Mouse (Mus musculus) testis, postnatal 14 days (tissue): ENCODE data around the gene Arhgap15.

Experiments used
- DNase-seq: peaks from one replicate; pipeline ENCODE4 v3.0.0; 2021; ENCODE audit warnings: low spot score

Gene Arhgap15

DNA sequence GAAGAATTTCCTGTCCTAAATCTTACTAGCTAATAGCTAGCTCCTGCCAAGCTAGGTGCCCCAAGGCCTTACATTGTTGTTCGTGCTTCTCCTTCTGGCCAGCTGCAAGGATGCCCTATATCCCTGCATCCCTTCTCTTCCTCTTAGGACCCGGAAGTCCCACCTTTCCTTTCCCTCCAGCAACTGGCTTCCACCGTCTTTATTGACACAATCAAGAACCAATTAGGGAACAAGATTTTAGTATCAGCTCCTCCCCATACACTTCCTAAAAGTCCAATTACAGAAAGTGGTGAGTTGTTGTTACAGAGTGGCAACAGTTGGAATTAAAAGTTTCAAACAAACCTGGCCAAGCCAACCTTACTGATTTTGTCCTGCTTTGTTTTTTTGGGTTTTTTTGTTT lies 183.1 kb downstream of the Arhgap15 start:
- DNase-seq, result peak; percentile 71

DNA sequence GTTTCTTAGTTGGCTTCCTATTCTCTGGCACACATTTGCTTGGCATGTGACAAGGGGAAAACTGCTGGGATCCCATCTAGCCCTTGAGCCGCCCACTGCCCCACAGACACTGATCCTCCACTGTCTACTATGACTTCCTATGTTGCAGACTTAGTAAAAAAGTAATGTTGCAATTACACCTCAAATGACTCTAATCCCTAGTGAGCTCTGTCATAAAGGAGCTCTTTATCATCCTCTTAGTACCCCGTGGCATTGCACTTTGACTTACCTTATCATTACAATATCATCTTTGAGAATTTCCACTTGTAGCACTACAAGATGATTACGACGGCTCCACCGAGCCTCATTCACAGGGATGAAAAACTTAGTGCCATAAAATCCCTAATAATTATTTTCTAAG lies 190.6 kb downstream of the Arhgap15 start:
- no peak for DNase-seq

DNA sequence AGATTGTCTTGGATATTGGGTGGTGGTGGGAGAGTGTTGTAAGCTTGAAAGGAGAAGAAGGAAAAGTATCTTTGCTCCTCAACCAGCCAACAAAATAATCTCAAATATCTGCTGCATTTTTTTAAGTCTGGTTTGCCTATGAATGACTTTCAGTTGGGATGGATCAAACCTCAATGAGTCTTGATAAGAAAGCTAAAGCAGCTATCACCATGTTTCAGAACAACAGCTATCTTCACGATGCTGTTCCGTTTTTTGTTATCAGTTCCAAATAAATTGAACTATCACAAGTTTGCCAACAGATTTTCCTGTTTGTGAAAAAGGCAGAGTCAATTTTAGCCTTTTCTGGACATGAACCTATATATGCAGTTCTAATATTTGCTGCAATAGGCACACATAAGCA lies 197.1 kb downstream of the Arhgap15 start:
- DNase-seq, result no peak

DNA sequence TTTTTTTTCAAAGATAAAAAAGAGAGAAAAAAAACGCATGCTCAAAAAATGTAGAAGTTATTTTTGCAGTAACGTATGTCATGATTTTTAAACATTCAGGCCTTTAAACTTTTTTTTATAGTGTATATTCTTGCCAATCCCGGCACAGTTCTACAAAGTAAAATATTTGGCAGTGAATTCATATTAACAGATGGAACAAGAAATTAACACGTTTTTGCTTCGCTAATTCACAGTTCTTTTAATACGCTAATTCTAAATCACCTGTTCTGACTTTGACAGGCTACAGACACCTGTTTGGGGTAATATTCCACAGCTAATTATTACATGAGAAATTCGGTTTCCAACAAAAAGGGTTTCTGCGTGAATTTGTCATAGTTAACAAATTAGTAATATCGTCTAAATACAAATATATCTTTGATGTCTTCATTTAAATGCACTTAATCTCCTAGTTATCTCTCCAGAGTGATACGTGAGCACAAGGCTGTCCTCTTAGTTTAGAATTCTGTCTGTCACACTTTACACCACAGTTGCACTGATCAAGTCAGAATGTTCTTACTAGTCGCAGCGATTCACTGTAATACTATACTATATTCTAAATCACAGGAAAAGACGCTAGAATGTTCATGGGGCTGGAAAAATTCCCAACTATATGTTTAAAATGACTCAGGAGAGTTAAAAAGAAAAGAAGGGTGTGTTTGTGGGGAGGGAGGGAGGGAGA lies 201.3 kb downstream of the Arhgap15 start:
- DNase-seq, result no peak

DNA sequence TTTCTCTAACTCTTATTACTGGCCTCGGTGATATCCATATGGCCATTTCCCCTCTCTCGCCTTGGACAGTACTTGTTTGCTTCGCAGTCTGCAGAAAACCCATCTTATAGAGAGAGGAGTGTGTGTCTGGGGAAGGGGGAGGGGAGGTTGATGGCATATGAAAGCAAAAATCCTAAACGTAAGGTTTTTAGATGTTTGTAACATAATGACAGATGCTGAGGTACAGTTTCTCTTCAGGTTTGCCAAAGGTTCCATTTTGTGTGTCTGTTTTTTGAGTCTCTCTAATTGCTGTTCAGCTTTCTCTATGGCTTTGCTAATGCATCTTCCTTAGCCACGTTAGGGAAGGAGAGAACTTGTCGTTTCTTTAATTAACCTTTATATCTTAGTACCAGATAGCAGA lies 202.1 kb downstream of the Arhgap15 start:
- DNase-seq, result no peak

DNA sequence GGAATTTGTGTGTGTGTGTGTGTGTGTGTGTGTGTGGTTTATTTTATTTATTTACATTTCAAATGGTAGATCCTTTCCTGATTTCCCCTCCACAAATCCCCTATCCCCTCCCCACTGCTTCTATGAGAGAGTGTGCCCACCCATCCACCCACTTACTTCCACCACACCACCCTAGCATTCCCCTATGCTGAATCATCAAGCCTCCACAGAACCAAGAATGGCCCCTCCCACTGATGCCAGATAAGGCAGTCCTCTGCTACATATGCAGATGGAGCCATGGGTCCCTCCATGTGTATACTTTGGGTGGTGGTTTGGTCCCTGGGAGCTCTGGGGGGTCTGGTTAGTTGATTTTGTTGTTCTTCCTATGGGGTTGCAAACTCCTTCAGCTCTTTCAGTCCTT lies 210.6 kb downstream of the Arhgap15 start:
- DNase-seq, result no peak

DNA sequence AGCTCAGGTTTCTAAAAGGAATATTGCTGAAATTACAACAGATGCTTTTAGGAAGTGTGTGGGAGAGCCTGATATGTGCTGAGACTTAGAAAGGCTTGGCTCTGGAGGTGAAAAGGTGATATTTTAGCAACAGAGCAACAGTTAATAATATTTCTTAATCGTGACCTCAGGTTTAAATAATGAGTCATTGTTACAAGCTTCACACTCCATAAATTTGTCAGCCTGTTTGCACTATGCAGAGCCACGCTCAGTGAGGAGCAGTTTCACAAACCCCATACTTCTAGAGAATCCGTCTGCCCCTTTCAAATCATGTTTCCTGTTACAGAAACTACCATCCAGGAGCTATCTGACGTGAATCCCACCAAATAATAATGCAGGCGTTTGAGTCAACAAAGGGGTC lies 213.8 kb downstream of the Arhgap15 start:
- DNase-seq, result no peak

DNA sequence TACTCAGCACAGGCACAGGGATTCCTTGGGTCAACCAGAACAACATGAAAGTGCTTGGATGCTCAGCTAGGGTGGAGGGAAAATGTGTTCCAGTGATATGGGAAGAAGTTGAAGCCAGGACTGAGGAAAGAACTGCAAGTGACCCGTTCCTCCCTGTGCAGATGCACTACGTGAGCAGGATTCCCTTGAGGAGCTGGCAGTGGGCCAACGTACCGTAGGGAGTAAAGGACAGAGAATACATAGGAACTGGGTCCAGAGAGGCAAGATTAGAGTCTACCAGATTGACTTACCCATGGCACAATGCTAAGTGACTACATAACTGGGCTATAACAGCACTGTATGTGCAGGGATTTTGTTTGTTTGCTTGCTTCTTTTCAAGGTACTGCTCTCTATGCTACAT lies 220.0 kb downstream of the Arhgap15 start:
- peak; percentile 8 for DNase-seq

DNA sequence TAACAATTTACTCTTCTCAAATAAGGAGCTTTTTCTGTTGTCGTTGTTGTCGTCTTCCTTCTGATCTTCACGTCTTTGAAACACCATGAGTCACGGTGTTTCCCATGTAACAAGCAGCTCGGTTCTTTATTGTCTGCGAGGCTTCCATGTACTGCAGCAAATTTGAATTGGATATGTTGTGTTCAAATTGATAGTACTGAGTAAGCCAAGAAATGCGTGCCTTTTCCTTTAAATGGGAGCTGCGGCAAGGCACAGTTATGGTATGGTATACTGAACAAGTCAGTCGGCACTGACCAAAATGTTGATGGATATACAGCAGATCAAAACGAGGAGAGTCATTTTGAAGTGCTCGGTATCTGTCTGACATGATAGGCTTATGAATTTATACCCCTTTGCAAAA lies 229.1 kb downstream of the Arhgap15 start:
- no peak for DNase-seq

DNA sequence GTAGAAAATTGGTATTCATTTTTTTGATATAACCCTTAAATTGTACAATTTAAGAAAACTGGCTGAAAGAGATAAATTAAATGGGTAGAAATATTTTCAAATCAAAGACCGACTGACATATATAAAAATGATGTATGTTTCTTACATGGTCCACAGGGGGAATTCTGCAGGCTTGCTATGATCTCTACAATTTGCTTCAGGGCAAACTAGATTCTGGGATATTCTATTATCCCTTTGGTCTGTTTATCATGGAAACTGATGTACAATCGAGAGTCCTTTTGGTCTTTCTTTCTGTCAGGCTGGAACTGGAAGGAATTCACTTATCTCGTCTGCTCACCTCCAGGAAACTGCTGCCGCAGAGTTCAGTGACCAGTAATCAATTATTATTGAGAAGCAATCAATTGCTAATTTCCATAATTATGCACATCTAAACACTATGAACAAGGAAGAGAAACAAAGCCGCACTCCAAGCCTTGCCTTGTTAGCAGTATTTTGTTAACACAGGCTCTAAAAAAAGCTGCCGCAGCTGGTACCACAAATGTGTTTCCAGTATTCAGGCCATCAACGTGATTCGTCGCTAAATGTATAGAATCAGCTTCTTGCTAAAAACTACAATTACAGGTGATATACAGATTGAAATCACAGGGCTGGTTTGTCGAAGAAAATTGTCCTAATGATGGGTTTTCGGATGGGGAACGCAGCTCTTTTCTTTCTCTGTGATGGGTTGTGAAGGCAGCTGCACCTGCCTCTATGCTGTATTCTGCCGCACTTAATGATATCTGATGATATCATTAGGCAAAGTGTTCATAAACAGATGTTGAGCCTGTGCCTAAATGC lies 229.8 kb downstream of the Arhgap15 start:
- DNase-seq, result no peak

DNA sequence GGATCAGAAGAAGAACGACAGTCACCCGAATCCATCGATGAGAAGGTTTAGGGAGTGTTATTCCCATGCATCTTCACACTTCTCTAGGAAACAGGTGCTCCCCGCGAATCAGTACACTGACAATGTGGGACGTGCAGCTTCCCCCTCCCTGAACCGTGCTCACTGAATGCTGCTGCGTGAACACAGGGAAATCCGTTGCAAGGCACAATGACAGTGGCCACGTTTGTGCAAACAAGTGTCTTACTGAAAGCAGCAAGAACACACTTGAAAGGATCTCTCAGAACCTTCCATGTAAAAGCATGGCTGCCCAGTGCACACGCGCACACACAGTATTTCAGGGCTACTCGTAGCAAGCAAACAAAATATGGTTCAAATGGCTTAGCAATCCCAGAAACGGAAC lies 237.4 kb downstream of the Arhgap15 start:
- no peak for DNase-seq

DNA sequence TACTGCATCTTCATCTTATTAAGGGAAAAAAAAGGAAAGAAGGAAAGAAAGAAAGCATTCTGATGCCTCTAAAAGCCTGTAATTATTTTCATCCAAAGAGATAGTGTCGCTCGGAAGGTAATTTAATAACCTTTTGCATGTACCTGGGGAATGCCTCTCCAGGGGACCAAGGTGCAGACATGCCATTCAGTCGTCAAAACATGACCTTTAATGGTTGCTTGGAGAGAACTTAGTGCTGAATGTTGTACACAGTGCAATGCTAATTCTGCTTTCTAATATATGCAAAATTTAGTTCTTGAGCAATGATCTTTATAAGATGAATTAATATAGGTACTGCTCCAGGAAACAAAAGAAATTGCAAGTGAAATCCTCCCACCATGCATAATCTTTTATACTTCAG lies 239.3 kb downstream of the Arhgap15 start:
- DNase-seq, result no peak

DNA sequence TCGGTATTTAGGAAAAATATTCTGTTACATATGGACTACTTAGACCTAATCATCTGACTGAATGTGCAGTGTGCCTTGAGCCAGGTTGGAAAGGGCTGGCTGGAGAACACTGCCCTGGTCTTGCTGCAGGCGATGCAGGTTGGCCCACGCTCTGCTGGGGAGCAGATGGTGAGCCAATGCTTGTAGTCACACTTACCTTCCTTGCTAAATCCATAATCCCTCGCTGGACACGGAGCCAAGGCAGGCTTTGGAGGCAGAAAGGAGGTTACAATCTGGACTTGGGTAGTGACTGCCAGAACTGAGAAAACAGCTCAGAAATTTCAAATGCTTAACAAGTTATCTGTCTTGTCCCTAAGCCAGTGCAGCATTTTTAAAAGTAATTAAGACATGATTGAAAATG lies 241.2 kb downstream of the Arhgap15 start:
- no peak for DNase-seq

DNA sequence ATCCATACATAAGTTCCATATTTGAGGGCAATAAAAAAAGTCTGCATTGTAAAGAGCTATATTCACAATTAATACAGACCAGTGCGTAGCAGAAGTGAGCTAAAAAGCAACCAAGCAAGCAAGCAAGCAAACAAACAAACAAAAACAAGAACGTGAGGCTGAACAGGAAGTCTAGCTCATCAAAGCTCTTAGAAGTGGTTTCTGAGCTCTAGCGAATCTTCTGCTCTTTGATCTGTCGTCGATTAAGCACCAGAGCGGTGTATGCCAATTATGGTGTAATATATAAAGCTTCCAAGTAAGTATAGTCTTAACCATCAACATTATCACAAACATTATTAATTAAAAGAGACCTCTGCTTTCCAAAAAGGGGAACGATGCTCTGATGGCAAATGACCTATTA lies 243.9 kb downstream of the Arhgap15 start:
- no peak for DNase-seq

DNA sequence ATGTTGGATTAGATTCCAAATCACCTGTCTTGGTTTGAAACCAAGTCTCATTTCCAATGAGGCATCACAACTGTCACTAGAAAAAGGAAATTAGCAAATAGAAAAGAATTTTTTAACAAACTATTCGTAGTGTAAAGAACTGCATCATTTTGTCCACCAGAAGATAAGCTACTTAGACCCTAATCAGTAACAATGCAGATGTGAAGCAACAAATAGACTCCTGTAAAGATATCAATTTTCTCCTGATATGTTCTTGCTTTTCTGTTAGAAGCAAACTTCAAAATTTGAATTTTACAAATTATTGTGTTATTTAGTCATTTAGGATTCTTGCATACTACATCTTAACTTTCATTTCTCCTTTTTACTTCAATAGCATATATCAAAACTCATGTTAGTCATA lies 253.8 kb downstream of the Arhgap15 start:
- DNase-seq, result no peak

DNA sequence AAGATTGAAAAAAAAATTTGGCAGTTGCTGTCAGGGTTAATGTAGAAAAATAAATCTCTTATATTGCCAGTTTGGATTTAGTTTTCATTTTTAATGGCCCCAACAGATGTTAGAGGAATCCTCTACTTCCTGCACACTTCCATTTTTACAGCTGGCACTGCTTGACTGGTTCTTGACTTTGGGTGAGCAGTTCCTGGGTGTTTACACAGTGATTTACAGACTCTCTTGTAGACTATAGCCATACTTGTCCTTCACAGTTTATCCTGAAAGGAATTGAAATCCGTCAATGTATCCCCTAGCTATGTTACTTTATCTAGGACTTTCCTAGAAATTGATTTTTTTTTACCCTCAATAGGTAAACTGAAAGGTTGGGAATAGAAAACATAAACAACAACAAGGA lies 261.6 kb downstream of the Arhgap15 start:
- DNase-seq, result no peak

DNA sequence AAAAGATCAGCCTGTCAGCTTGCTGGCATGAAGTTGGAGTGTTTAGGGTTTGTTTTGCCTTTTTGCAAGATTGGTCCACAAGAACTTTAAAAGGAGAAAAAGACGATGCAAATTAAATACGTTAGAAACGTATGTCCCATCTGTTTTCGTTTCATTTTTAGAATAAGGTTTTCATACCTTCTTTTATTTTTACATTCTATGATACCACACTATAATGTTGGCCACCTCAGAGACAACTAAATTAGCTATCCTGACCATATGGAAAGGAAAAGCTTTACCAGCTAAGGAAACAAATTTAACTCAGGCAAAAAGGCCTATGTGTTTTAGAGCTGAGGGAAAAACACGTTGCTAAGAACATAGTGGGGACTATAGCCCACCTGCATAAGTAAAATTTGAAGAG lies 264.8 kb downstream of the Arhgap15 start:
- no peak for DNase-seq

DNA sequence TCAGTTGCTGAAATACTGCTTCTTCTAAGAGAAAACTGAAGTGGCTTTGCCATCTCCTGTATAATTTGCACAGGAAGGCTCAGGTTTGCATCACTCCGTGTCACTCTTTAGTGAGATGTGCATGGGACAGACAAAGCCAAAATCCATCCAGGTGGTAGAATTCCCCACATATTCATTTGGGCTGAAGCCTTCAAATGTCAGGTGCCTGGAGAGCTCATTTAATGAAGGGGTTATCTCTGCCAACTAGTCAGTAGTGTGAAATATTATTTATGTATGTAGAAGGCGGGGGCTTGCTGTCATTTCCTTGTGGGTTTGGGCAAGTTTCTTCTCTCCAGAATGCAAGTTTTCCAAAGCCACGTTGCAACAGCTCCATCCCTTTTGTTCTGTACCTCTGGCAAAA lies 268.1 kb downstream of the Arhgap15 start:
- DNase-seq, result no peak

DNA sequence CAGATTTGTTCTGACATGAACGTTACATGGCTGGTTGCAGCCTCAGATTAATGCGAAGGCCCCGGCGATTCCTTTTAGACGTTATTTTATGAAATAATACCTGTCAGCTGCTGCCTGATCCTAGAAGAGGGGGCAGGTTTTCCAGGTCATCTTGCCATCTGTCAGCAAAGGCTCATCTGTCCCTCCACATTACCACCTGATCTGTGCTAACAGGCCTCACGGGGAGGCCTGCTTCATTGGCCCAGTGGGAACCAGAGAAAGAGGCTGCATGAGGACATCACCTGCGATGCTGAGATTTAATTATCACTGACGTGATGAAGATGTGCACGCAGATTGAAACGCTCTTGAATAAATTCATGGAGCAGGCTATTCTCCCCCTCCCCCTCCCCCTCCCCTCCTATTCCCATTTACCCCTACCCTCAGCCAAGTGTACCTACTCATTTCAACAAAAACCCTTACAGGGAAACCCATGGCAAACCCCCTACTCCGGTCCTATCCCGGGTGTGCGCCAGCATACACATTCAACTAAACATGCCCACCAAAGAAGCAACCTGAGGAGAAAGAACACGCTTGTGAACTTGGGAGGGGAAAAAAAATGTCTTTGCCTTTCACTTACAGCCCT lies 268.9 kb downstream of the Arhgap15 start:
- DNase-seq, result no peak

DNA sequence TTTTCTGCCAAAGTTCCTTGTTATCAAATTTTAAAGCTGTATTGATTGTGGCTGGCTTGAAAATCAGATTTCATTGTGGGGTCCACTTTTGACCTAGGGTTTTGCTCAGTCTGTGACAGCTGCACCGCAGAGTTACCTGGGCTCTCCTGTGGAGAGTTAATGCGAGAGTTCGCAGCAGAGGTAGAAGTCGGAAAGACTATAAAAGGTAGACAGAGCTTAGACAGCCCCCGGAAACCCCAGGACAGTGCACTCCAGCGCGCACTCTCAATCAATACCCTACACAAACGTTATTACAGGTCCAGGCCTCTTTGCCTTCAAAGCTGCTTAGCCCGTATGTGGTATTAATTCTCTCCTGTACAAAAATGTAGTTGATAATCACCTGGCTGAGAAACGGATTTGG lies 269.4 kb downstream of the Arhgap15 start:
- DNase-seq, result no peak

DNA sequence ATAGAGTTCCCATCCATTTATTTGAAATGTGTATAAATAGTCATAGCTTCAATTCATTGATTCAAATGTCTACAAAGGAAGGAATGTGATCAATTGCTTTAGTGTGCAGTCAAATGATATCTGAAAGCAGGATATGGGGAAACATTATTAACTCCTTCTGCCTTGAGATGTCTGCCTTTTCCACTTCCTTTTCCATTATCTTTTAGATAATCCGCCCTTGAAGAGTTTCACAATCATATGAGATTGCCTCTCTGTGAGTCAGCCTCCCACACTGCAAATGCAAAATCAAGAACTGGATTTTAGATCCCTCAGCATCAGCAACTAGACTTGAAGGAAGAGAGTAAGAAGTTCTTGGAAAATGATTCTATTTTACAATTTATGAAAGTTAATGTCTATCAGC lies 276.1 kb downstream of the Arhgap15 start:
- DNase-seq, result no peak

DNA sequence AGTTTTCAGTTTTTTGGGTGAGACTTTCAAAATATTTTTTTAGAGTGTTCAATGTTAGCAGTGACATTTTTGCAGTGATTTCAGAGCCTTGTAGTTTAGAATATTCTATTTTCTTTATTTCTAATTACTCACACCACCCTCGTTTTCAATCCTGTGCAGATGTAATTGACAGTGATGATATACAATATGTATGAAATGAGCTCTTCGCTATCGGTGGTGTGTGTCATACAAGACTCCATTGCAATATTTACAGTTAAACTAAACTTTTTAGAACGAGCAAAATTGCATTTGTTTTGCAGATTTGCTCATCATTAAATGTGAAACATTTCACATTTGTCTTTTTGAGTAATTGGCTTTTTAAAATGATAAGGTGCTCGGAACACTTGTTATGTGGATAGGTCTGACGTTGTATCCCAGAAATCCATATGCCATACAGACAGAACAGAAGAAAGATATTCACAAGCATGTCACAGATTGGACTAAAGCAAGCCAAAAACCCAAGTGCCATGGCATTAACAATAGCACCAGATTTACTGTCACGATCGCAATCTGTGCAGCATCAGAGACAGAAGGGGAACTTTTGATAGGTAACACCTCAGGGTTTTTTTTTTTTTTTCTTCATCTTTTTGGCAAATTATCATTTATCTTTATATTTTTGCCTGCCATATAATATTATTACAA lies 280.6 kb downstream of the Arhgap15 start:
- no peak for DNase-seq

DNA sequence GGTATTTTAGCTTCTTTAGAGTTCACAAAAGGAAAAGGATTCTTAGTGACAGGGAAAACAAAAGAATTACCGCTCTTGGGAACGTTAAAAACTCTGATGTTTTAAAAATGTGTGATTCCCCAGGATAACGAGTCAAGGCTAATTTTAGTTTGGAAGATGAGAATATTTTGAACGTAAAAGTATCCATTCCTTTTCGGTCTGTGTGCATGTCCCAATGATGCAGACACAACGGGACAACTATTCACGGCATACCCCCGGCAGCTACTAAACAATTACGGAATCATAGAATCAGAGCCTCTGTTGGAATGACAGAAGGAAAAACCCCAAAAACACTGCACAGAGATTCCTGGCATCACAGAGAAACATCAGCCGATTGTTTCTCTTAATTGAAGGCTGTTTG lies 281.2 kb downstream of the Arhgap15 start:
- no peak for DNase-seq
